Mouse (Mus musculus) bone marrow macrophage, adult 2 months (primary cell): ENCODE measurements around the gene Aldh1l1.

ENCODE experiments used
- CTCF ChIP-seq: IDR thresholded peaks from 2 replicates; pipeline ENCODE4 v1.5.1; 2012; ENCODE audit warnings: low read depth, mild to moderate bottlenecking, low read length, moderate library complexity
- POLR2A ChIP-seq: IDR thresholded peaks from 2 replicates; pipeline ENCODE4 v1.6.1; 2012; ENCODE audit warnings: mild to moderate bottlenecking, low read depth, low read length, borderline replicate concordance

- TF ChIP-seq CTCF (no peak), POLR2A (no peak)
Observed at GRCm38 (mm10) chr6:90501222-90501940, 15.2 kb downstream of the Aldh1l1 start.
